Mouse (Mus musculus): ENCODE data around the gene Trappc6a. TPM values are rescaled to one million over a fixed set of nuclear protein-coding genes. Genes with fewer than 3 reads are reported as not detected.
A peak's percentile ranks its signal among the peaks of the same experiment; 100 is the strongest.

Trappc6a gene
- polyA plus RNA-seq, 1 experiment from 2014 or later, result 82.3 TPM

DNA sequence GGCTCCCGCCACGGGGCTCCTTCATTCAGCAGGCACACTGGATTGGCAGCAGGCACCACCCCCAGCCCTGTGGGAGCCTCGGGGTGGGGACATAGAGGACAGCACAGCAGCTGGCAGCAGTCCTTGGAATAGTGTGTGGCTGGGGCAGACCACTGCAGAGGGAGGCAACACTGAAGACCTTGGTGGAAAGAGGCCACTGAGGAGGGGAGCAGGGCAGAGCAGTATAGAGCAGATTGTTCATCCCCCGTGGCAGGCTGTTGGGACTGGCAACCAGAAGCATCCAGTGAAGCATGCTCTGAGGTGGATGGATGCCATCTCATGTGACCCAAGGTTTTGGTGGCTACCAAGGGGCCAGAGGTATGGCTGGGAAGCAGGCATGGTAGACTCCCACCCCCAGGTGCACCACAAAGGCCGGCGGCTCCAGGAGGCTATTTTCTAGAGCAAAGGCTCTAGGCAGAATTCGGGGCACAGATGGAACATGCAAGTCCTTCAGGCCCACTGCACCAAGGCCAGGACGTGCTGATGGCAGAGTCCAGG, 34.0 kb downstream of the Trappc6a start:
- Histone ChIP-seq H3K4me2 (ENCODE audit: low read depth, severe bottlenecking) (no peak overlapping the region), H3K9ac (ENCODE audit: low read length) (no peak overlapping the region), H3K27ac (replicated peaks; ENCODE audit: low read depth, low read length) (no peak overlapping the region), H3K4me3 (ENCODE audit: low read depth, low read length) (no peak overlapping the region), H3K27me3 (ENCODE audit: control insufficient read depth, insufficient read depth, low read length) (no peaks in the 10 kb centered on the region), H3K9me3 (ENCODE audit: control insufficient read depth, low read length) (no peaks in the 10 kb centered on the region), H3K4me1 (ENCODE audit: control insufficient read depth, insufficient read depth, low read length) (0 out of 2 replicates have a peak, but pooled peaks cover 3% of the 10 kb centered on the region), H3K36me3 (ENCODE audit: control insufficient read depth, insufficient read depth, low read length) (no peaks in the 10 kb centered on the region; the same call in none of the 2 replicates)
- ATAC-seq (ENCODE audit: insufficient number of reproducible peaks, low FRiP score, low TSS enrichment, low read depth) (no peak; the same call in 1 of the 2 replicates), DNase-seq (ENCODE audit: low spot score) (no peak)
- WGBS, result 77% methylated on average over 8 of the region's 8 CpGs

GRCm38 (mm10) chr7:19543584-19543983, 35.4 kb downstream of the Trappc6a start:
- Histone ChIP-seq H3K4me3 (ENCODE audit: low read depth, low read length) (no peak overlapping the region), H3K4me2 (ENCODE audit: low read depth, severe bottlenecking) (no peak overlapping the region), H3K27me3 (ENCODE audit: control insufficient read depth, insufficient read depth, low read length) (no peaks in the 10 kb centered on the region), H3K9ac (ENCODE audit: low read length) (no peak overlapping the region), H3K27ac (replicated peaks; ENCODE audit: low read depth, low read length) (no peak overlapping the region), H3K9me3 (ENCODE audit: control insufficient read depth, low read length) (no peaks in the 10 kb centered on the region), H3K4me1 (ENCODE audit: control insufficient read depth, insufficient read depth, low read length) (0 out of 2 replicates have a peak, but pooled peaks cover 3% of the 10 kb centered on the region), H3K36me3 (ENCODE audit: control insufficient read depth, insufficient read depth, low read length) (no peaks in the 10 kb centered on the region; the same call in none of the 2 replicates)
- DNase-seq (ENCODE audit: low spot score) (peak; percentile 44), ATAC-seq (ENCODE audit: insufficient number of reproducible peaks, low FRiP score, low TSS enrichment, low read depth) (no peak)
- WGBS, result 56% methylated on average over 6 of the region's 6 CpGs

- no peak overlapping the region for H3K27ac ChIP-seq (replicated peaks; ENCODE audit: low read depth, low read length)
- H3K9ac ChIP-seq (ENCODE audit: low read length), result no peak overlapping the region
- no peak for DNase-seq (ENCODE audit: low spot score)
- no peaks in the 10 kb centered on the region for H3K9me3 ChIP-seq (ENCODE audit: control insufficient read depth, low read length)
- H3K4me3 ChIP-seq (ENCODE audit: low read depth, low read length), result no peak overlapping the region
- H3K4me1 ChIP-seq (ENCODE audit: control insufficient read depth, insufficient read depth, low read length), result 0 out of 2 replicates have a peak, but pooled peaks cover 3% of the 10 kb centered on the region
- no peaks in the 10 kb centered on the region for H3K27me3 ChIP-seq (ENCODE audit: control insufficient read depth, insufficient read depth, low read length)
- H3K36me3 ChIP-seq (ENCODE audit: control insufficient read depth, insufficient read depth, low read length), result no peaks in the 10 kb centered on the region; the same call in 1 of the 2 replicates
- ATAC-seq (ENCODE audit: insufficient number of reproducible peaks, low FRiP score, low TSS enrichment, low read depth), result no peak
- 70% methylated on average over 3 of the region's 3 CpGs for WGBS
- no peak overlapping the region for H3K4me2 ChIP-seq (ENCODE audit: low read depth, severe bottlenecking)
Measured at GRCm38 (mm10) chr7:19546007-19546406, 37.8 kb downstream of the Trappc6a start.

GRCm38 (mm10) chr7:19547344-19547969, 39.3 kb downstream of the Trappc6a start:
- H3K9ac ChIP-seq (ENCODE audit: low read length), result no peak overlapping the region
- ATAC-seq (ENCODE audit: insufficient number of reproducible peaks, low FRiP score, low TSS enrichment, low read depth), result no peak
- WGBS, result 84% methylated on average over 2 of the region's 2 CpGs

DNA sequence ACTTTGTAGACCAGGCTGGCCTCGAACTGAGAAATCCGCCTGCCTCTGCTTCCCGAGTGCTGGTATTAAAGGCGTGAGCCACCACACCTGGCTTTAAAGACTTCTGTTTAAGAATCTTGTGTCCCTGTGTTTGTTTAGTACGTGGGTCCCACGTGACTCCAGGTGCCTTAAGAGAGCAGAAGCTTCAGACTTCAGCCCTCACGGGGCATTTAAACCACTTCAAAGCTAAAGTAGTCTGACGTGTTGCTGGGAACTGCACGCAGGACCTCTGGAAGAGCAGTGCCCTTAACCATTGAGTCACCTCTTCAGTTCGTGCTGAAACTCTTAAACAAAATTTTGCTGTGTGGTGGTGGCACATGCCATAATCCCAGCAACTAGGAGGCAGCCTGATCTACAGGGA, 41.2 kb downstream of the Trappc6a start:
- Histone ChIP-seq H3K4me3 (ENCODE audit: low read depth, low read length) (no peak overlapping the region), H3K4me2 (ENCODE audit: low read depth, severe bottlenecking) (no peak overlapping the region), H3K27ac (replicated peaks; ENCODE audit: low read depth, low read length) (no peak overlapping the region), H3K27me3 (ENCODE audit: control insufficient read depth, insufficient read depth, low read length) (no peaks in the 10 kb centered on the region), H3K4me1 (ENCODE audit: control insufficient read depth, insufficient read depth, low read length) (0 out of 2 replicates have a peak, but pooled peaks cover 3% of the 10 kb centered on the region), H3K36me3 (ENCODE audit: control insufficient read depth, insufficient read depth, low read length) (peaks cover 8% of the 10 kb centered on the region; the same call in 1 of the 2 replicates), H3K9ac (ENCODE audit: low read length) (no peak overlapping the region), H3K9me3 (ENCODE audit: control insufficient read depth, low read length) (no peaks in the 10 kb centered on the region)
- WGBS, result 85% methylated on average over 10 of the region's 10 CpGs
- no peak for DNase-seq (ENCODE audit: low spot score)
- no peak for ATAC-seq (ENCODE audit: insufficient number of reproducible peaks, low FRiP score, low TSS enrichment, low read depth)

More at GRCm38 (mm10) chr7:19547344-19547969, 39.3 kb downstream of the Trappc6a start:
- DNase-seq (ENCODE audit: low spot score), result no peak
- Histone ChIP-seq H3K4me1 (ENCODE audit: control insufficient read depth, insufficient read depth, low read length) (0 out of 2 replicates have a peak, but pooled peaks cover 3% of the 10 kb centered on the region), H3K27ac (replicated peaks; ENCODE audit: low read depth, low read length) (no peak overlapping the region), H3K9me3 (ENCODE audit: control insufficient read depth, low read length) (no peaks in the 10 kb centered on the region), H3K4me2 (ENCODE audit: low read depth, severe bottlenecking) (no peak overlapping the region), H3K36me3 (ENCODE audit: control insufficient read depth, insufficient read depth, low read length) (peaks cover under 1% of the 10 kb centered on the region; the same call in 1 of the 2 replicates), H3K27me3 (ENCODE audit: control insufficient read depth, insufficient read depth, low read length) (no peaks in the 10 kb centered on the region), H3K4me3 (ENCODE audit: low read depth, low read length) (no peak overlapping the region)

- DNase-seq (ENCODE audit: low spot score) (no peak), ATAC-seq (ENCODE audit: insufficient number of reproducible peaks, low FRiP score, low TSS enrichment, low read depth) (no peak)
- 67% methylated on average over 5 of the region's 5 CpGs for WGBS
- Histone ChIP-seq H3K9ac (ENCODE audit: low read length) (no peak overlapping the region), H3K4me2 (ENCODE audit: low read depth, severe bottlenecking) (no peak overlapping the region), H3K4me3 (ENCODE audit: low read depth, low read length) (no peak overlapping the region), H3K4me1 (ENCODE audit: control insufficient read depth, insufficient read depth, low read length) (0 out of 2 replicates have a peak, but pooled peaks cover under 1% of the 10 kb centered on the region), H3K36me3 (ENCODE audit: control insufficient read depth, insufficient read depth, low read length) (peaks cover 9% of the 10 kb centered on the region; the same call in 1 of the 2 replicates), H3K9me3 (ENCODE audit: control insufficient read depth, low read length) (no peaks in the 10 kb centered on the region), H3K27ac (replicated peaks; ENCODE audit: low read depth, low read length) (no peak overlapping the region), H3K27me3 (ENCODE audit: control insufficient read depth, insufficient read depth, low read length) (no peaks in the 10 kb centered on the region)
Measured at GRCm38 (mm10) chr7:19551634-19552033, 43.4 kb downstream of the Trappc6a start.

GRCm38 (mm10) chr7:19552443-19552842, 44.2 kb downstream of the Trappc6a start:
- 67% methylated on average over 2 of the region's 2 CpGs for WGBS
- DNase-seq (ENCODE audit: low spot score) (no peak), ATAC-seq (ENCODE audit: insufficient number of reproducible peaks, low FRiP score, low TSS enrichment, low read depth) (no peak)
- no peak overlapping the region for H3K4me2 ChIP-seq (ENCODE audit: low read depth, severe bottlenecking)
- H3K4me3 ChIP-seq (ENCODE audit: low read depth, low read length), result no peak overlapping the region
- H3K9ac ChIP-seq (ENCODE audit: low read length), result no peak overlapping the region
- H3K36me3 ChIP-seq (ENCODE audit: control insufficient read depth, insufficient read depth, low read length), result peaks cover 12% of the 10 kb centered on the region; the same call in 1 of the 2 replicates
- H3K27me3 ChIP-seq (ENCODE audit: control insufficient read depth, insufficient read depth, low read length), result no peaks in the 10 kb centered on the region
- H3K9me3 ChIP-seq (ENCODE audit: control insufficient read depth, low read length), result no peaks in the 10 kb centered on the region
- no peak overlapping the region for H3K27ac ChIP-seq (replicated peaks; ENCODE audit: low read depth, low read length)
- no peaks in the 10 kb centered on the region for H3K4me1 ChIP-seq (ENCODE audit: control insufficient read depth, insufficient read depth, low read length)

GRCm38 (mm10) chr7:19554168-19554567, 46.0 kb downstream of the Trappc6a start:
- Histone ChIP-seq H3K9ac (ENCODE audit: low read length) (no peak overlapping the region), H3K4me1 (ENCODE audit: control insufficient read depth, insufficient read depth, low read length) (no peaks in the 10 kb centered on the region; the same call in 1 of the 2 replicates), H3K4me3 (ENCODE audit: low read depth, low read length) (no peak overlapping the region), H3K4me2 (ENCODE audit: low read depth, severe bottlenecking) (no peak overlapping the region), H3K27ac (replicated peaks; ENCODE audit: low read depth, low read length) (no peak overlapping the region), H3K36me3 (ENCODE audit: control insufficient read depth, insufficient read depth, low read length) (peaks cover 19% of the 10 kb centered on the region), H3K27me3 (ENCODE audit: control insufficient read depth, insufficient read depth, low read length) (no peaks in the 10 kb centered on the region), H3K9me3 (ENCODE audit: control insufficient read depth, low read length) (no peaks in the 10 kb centered on the region)
- WGBS, result 63% methylated on average over 1 of the region's 1 CpGs
- DNase-seq (ENCODE audit: low spot score) (no peak), ATAC-seq (ENCODE audit: insufficient number of reproducible peaks, low FRiP score, low TSS enrichment, low read depth) (no peak)
